ENCODE assay signal across 9 mouse cellular contexts in the genomic region with DNA sequence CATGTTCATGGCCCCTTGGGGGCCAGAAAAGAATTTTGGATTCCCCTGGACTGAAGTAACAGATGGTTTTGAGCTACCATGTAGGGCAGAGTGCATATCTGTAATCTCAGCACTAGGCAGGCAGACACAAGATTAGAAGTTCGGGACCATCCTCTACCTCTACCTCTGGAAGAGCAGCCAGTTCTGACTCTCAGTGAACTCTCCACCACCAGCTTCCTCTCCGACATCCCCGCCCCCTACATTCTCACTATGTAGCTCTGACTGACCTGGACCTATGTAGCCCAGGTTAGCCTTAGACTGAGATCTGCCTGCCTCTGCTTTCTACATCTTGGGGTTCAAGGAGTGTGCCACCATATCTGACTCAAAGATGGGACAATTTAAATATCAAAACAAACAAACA. TPM values are rescaled to one million over a fixed set of nuclear protein-coding genes. Genes with fewer than 3 reads are reported as not detected.
DNase-seq lines count a peak whose midpoint lies in the region; ATAC-seq and TF ChIP-seq lines count a peak whose summit lies in the region.
"Had no signal": no experiment of that assay in that cellular context is flagged by ENCODE, and none has a peak within 500 bp of the region (broad histone marks: within the 10 kb centered on the region; RNA-seq: fewer than 3 reads in every experiment).

No protein-coding gene starts in this region.

- no peak for TF ChIP-seq POLR2A in lung, adult 2 months (IDR thresholded peaks at IDR 0.05; ENCODE audit: borderline replicate concordance, extremely low read depth, low read depth, low read length)

- ATAC-seq in embryonic facial prominence, embryonic 15.5 days (ENCODE audit: insufficient number of reproducible peaks, low FRiP score, low TSS enrichment, low read depth), result no peak
- no peak for ATAC-seq in liver, postnatal 0 days

- peaks cover 15% of the 10 kb centered on the region for H3K36me3 ChIP-seq in heart, embryonic 10.5 days
- H3K36me3 ChIP-seq in embryonic facial prominence, embryonic 15.5 days, result peaks cover 10% of the 10 kb centered on the region
- 0 out of 2 replicates have a peak, but pooled peaks cover 2% of the 10 kb centered on the region for H3K36me3 ChIP-seq in liver, postnatal 0 days (replicated peaks; ENCODE audit: insufficient read depth, low read length)

- H3K4me2 ChIP-seq in embryonic facial prominence, embryonic 15.5 days (replicated peaks), result peak overlapping the region; percentile 55
- peak overlapping the region; percentile 66; the same call in 1 of the 2 replicates for H3K4me2 ChIP-seq in liver, postnatal 0 days (ENCODE audit: low read depth, low read length)

- H3K27ac ChIP-seq in heart, embryonic 10.5 days, result no peak overlapping the region
- 0 out of 2 replicates have a peak overlapping the region, but pooled peaks have one; percentile 17 for H3K27ac ChIP-seq in embryonic facial prominence, embryonic 15.5 days (replicated peaks)
- no peak overlapping the region for H3K27ac ChIP-seq in liver, postnatal 0 days (ENCODE audit: low read depth)

- TF ChIP-seq CTCF in lung, adult 2 months (IDR thresholded peaks at IDR 0.05; ENCODE audit: insufficient read depth, low read length), result no peak
- no peak for TF ChIP-seq CTCF in liver, postnatal 0 days (IDR thresholded peaks at IDR 0.05; ENCODE audit: low read depth)

- DNase-seq in heart, embryonic 10.5 days (ENCODE audit: low spot score), result no peak
- no peak for DNase-seq in heart, adult 9 months (ENCODE audit: low spot score in 2 of 2)
- DNase-seq in lung, adult 2 months, result no peak
- DNase-seq in lung, postnatal 36 days, result no peak
- no peak for DNase-seq in liver, postnatal 0 days
- DNase-seq in yolk sac, embryonic 10.5 days (ENCODE audit: low spot score), result no peak
- DNase-seq in cerebellum, postnatal 25 days, result no peak
- DNase-seq: thymus, adult 2 months had no signal

- TF ChIP-seq EP300 in liver, postnatal 0 days (IDR thresholded peaks at IDR 0.05; ENCODE audit: low read depth), result no peak

- H3K9ac ChIP-seq in embryonic facial prominence, embryonic 15.5 days, result no peak overlapping the region
- no peak overlapping the region for H3K9ac ChIP-seq in liver, postnatal 0 days (replicated peaks)

- H3K4me3 ChIP-seq in heart, embryonic 10.5 days, result peak overlapping the region; percentile 56
- peak overlapping the region; percentile 98 for H3K4me3 ChIP-seq in lung, adult 2 months (replicated peaks; ENCODE audit: extremely low read depth, low read depth, low read length)
- H3K4me3 ChIP-seq in embryonic facial prominence, embryonic 15.5 days (replicated peaks), result peak overlapping the region; percentile 58
- H3K4me3 ChIP-seq in liver, postnatal 0 days (ENCODE audit: low read depth, low read length), result peak overlapping the region; percentile 41; the same call in 1 of the 2 replicates

- peaks cover 42% of the 10 kb centered on the region for H3K4me1 ChIP-seq in heart, embryonic 10.5 days
- H3K4me1 ChIP-seq in lung, adult 2 months (ENCODE audit: control insufficient read depth, insufficient read depth, low read length), result peaks cover 40% of the 10 kb centered on the region
- peaks cover 49% of the 10 kb centered on the region for H3K4me1 ChIP-seq in embryonic facial prominence, embryonic 15.5 days
- peaks cover 6% of the 10 kb centered on the region for H3K4me1 ChIP-seq in liver, postnatal 0 days (ENCODE audit: insufficient read depth)

- no peaks in the 10 kb centered on the region for H3K9me3 ChIP-seq in heart, embryonic 10.5 days
- no peaks in the 10 kb centered on the region for H3K9me3 ChIP-seq in embryonic facial prominence, embryonic 15.5 days (replicated peaks)
- 0 out of 2 replicates have a peak, but pooled peaks cover 3% of the 10 kb centered on the region for H3K9me3 ChIP-seq in liver, postnatal 0 days (ENCODE audit: low read length)

- 53% methylated on average over 3 of the region's 3 CpGs for WGBS in heart, embryonic 10.5 days
- 24% methylated on average over 3 of the region's 3 CpGs for WGBS in lung, adult 2 months
- WGBS in embryonic facial prominence, embryonic 15.5 days, result 75% methylated on average over 3 of the region's 3 CpGs
- WGBS in liver, postnatal 0 days (ENCODE audit: insufficient replicate concordance), result 42% methylated on average over 3 of the region's 3 CpGs

- no peaks in the 10 kb centered on the region for H3K27me3 ChIP-seq in heart, embryonic 10.5 days (ENCODE audit: insufficient read depth, poor library complexity, severe bottlenecking)
- H3K27me3 ChIP-seq in embryonic facial prominence, embryonic 15.5 days, result no peaks in the 10 kb centered on the region
- H3K27me3 ChIP-seq in liver, postnatal 0 days (ENCODE audit: insufficient read depth, low read length), result no peaks in the 10 kb centered on the region

RNA-seq across cellular contexts. Expression of a gene that starts 0.9 kb away (rescaled TPM):
- polyA plus RNA-seq in heart, embryonic 10.5 days (2016; fragmentation: Nextera tagmentation; extraction: Ambion mirVana), result 22.1 and 26.2 TPM in 2 replicates
- 219 and 232 TPM in 2 replicates for polyA plus RNA-seq in lung, adult 2 months (2012; rRNA removed)
- polyA plus RNA-seq in embryonic facial prominence, embryonic 15.5 days (2015; fragmentation: Nextera tagmentation; extraction: Ambion mirVana), result 72.5 and 73.3 TPM in 2 replicates
- polyA plus RNA-seq in liver, postnatal 0 days (2015; fragmentation: Nextera tagmentation; extraction: Ambion mirVana), result 1.9 and 2.7 TPM in 2 replicates

RNA-seq across cellular contexts. Expression of a gene that starts 20.6 kb away (rescaled TPM):
- 136 and 152 TPM in 2 replicates for polyA plus RNA-seq in heart, embryonic 10.5 days (2016; fragmentation: Nextera tagmentation; extraction: Ambion mirVana)
- 119 and 128 TPM in 2 replicates for polyA plus RNA-seq in lung, adult 2 months (2012; rRNA removed)
- 202 and 212 TPM in 2 replicates for polyA plus RNA-seq in embryonic facial prominence, embryonic 15.5 days (2015; fragmentation: Nextera tagmentation; extraction: Ambion mirVana)
- polyA plus RNA-seq in liver, postnatal 0 days (2015; fragmentation: Nextera tagmentation; extraction: Ambion mirVana), result 82.6 and 90.6 TPM in 2 replicates

RNA-seq across cellular contexts. Expression of a gene that starts 44.3 kb away (rescaled TPM):
- 750 and 752 TPM in 2 replicates for polyA plus RNA-seq in heart, embryonic 10.5 days (2016; fragmentation: Nextera tagmentation; extraction: Ambion mirVana)
- 480 and 641 TPM in 2 replicates for polyA plus RNA-seq in lung, adult 2 months (2012; rRNA removed)
- 931 and 958 TPM in 2 replicates for polyA plus RNA-seq in embryonic facial prominence, embryonic 15.5 days (2015; fragmentation: Nextera tagmentation; extraction: Ambion mirVana)
- polyA plus RNA-seq in liver, postnatal 0 days (2015; fragmentation: Nextera tagmentation; extraction: Ambion mirVana), result 158 and 189 TPM in 2 replicates

Comparison
In these comparisons a context has a peak if more than half of its experiments do, and no peak if none do; other contexts are left out.
1. H3K4me3 ChIP-seq: peak in every context shown above with its lines; median percentile 98 in lung, adult 2 months; 58 in embryonic facial prominence, embryonic 15.5 days; 56 in heart, embryonic 10.5 days; 41 in liver, postnatal 0 days.